Mouse (Mus musculus) megakaryocyte, embryonic 14.5 days (primary cell): ENCODE results near the gene Btg4.

Experiments
- FLI1 ChIP-seq: IDR thresholded peaks from 2 replicates; pipeline ENCODE4 v1.6.1; 2012; ENCODE audit warnings: low read length, inconsistent platforms, mixed read lengths
- GATA1 ChIP-seq: IDR thresholded peaks from 3 replicates; pipeline ENCODE4 v1.6.1; 2012; ENCODE audit warnings: mixed read lengths, low read length, inconsistent platforms, borderline replicate concordance

GRCm38 (mm10) chr9:51060601-51061000 is at the start of gene Btg4:
- TF ChIP-seq GATA1 = no peak
- no peak for TF ChIP-seq FLI1
